Mouse (Mus musculus): Measurements from ENCODE around the gene Aldh3b2. TPM values are rescaled to one million over a fixed set of nuclear protein-coding genes. Genes with fewer than 3 reads are reported as not detected.
A peak's percentile ranks its signal among the peaks of the same experiment; 100 is the strongest.

Gene Aldh3b2
- total RNA-seq, 2 experiments from 2014 or later, result 0.50 to 0.99 TPM

GRCm38 (mm10) chr19:4001752-4002151, 29.6 kb downstream of the Aldh3b2 start:
- ATAC-seq (replicated peaks; ENCODE audit: low FRiP score, low TSS enrichment, poor library complexity, severe bottlenecking), result no peak

DNA sequence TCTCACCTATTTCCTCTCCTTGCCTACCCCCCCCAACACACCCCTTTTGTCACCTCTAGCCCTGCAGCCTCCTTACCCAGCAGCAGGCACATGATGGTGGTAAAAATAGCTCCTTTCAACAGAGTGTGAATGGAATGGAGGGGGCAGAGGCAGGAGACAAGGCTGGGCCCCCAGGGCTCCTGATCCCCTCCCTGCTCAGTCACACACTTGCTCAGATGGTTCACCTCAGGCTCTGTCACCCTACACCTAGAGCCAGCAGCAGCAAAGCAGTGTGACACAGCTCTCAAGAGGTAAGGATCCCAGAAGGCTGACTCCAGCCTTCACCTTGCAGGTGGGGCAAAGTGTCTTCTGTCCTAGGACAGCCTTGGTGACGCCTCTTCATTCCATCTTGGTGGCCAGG, 31.0 kb downstream of the Aldh3b2 start, which contains the start of gene Doc2g:
TSS of gene Doc2g (plus strand) at position 202 of the 400 bp plus-strand sequence.
- ATAC-seq (replicated peaks; ENCODE audit: low FRiP score, low TSS enrichment, poor library complexity, severe bottlenecking), result no peak

GRCm38 (mm10) chr19:4003641-4004040, 31.5 kb downstream of the Aldh3b2 start:
- no peak for ATAC-seq (replicated peaks; ENCODE audit: low FRiP score, low TSS enrichment, poor library complexity, severe bottlenecking)

GRCm38 (mm10) chr19:4004331-4004730, 32.2 kb downstream of the Aldh3b2 start:
- ATAC-seq (replicated peaks; ENCODE audit: low FRiP score, low TSS enrichment, poor library complexity, severe bottlenecking), result no peak

DNA sequence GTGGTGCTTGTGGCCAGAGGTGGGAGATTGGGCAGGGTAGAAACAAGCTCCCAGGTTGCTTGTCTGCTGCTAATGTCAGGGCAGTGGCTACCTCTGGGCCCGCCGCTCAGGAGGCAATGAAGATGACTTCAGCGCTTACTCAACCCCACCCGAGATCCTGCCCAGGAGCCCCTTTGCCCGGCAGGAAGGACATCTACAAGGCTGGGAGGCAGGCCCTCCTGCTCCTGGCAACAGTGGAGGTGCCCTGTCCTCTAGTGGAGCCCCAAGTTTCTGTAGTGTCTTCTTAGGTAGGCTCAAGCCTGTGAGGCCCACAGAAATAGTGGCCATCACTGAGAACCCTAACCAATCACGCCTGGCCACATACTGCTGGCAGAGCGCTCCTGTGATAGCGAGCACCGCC, 33.0 kb downstream of the Aldh3b2 start:
- ATAC-seq (replicated peaks; ENCODE audit: low FRiP score, low TSS enrichment, poor library complexity, severe bottlenecking), result no peak

DNA sequence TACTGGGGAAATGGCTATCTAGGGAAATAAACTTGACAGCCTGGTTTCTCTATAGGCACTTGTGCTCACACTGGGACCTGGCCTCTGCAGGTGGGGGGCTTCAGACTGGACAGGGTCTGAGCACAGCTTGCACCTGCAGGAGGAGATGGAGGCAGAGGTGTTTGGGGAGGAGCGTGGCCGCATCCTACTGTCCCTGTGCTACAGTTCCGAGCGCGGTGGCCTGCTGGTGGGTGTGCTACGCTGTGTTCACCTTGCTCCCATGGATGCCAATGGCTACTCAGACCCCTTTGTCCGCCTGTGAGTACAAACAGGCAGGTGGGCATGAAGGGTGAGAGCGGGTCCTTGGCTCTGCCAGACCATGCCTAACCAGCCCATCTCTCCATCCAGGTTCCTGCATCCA, 33.8 kb downstream of the Aldh3b2 start:
- no peak for ATAC-seq (replicated peaks; ENCODE audit: low FRiP score, low TSS enrichment, poor library complexity, severe bottlenecking)

DNA sequence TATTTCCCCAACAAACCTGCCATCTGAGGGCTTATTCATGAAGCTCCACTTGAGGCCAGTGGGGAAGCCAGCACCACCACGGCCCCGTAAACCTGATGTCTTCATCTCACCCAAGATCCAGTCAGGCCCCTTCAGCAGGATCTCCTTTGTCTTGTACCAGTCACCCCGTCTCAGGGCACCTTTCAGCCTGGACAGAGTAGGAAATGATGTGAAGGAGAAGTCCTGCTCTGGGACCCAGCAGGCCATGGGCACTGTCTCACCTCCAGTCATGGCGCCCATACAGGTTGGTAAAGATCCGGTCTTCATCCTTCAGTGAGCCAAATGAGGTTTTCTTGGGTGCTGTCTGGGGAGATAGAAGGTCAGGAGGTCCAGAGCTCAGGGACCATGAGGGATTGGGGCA, 39.0 kb downstream of the Aldh3b2 start:
- no peak for ATAC-seq (replicated peaks; ENCODE audit: low FRiP score, low TSS enrichment, poor library complexity, severe bottlenecking)

- peak; percentile 97 for ATAC-seq (replicated peaks; ENCODE audit: low FRiP score, low TSS enrichment, poor library complexity, severe bottlenecking)
These were observed 40.4 kb downstream of the Aldh3b2 start, which contains the start of gene Ndufv1 for GRCm38 (mm10) chr19:4012432-4013022. Gene Ndufv1, minus strand, starts transcription at chr19:4012806.

- peak; percentile 45 for ATAC-seq (replicated peaks; ENCODE audit: low FRiP score, low TSS enrichment, poor library complexity, severe bottlenecking)
These were observed 40.9 kb downstream of the Aldh3b2 start for GRCm38 (mm10) chr19:4013066-4013465.

DNA sequence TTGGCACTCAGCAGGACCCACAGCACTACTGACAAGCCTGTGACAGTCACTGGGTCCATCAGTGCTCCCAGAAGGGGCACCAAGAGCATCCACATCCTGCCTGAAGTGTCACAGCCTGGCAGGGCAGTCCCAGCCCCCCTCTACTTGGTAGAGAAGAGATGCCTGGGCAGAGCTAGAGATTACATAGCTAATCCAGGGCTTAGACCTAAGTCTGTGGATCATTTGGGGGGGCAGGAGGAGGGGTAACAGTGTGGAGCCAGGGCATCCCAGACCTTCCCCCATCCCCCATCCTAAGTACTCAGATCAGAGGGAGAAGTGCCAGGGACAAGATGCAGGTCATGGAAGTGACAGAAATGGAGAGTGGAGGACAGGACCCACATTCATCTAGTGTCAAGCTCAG, 42.7 kb downstream of the Aldh3b2 start:
- ATAC-seq (replicated peaks; ENCODE audit: low FRiP score, low TSS enrichment, poor library complexity, severe bottlenecking), result no peak

DNA sequence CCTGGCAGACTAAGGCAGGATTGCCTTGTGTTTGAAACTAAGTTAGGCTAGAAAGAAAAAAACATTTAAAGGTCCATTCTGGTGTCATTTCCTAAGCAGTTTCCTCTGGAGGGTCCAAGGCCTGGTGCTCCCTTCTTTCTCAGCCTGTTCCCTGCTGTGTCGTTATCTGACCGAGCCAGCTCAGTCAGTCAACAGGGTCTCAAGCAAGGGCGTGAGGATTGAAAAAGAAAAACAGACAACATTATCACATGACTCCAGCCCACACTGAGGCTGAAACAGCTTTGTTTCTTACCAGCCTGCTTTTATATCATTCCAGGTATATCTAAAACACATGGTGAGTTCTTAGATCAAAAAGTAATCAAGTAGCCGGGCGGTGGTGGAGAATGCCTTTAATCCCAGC, 43.5 kb downstream of the Aldh3b2 start:
- ATAC-seq (replicated peaks; ENCODE audit: low FRiP score, low TSS enrichment, poor library complexity, severe bottlenecking), result no peak

DNA sequence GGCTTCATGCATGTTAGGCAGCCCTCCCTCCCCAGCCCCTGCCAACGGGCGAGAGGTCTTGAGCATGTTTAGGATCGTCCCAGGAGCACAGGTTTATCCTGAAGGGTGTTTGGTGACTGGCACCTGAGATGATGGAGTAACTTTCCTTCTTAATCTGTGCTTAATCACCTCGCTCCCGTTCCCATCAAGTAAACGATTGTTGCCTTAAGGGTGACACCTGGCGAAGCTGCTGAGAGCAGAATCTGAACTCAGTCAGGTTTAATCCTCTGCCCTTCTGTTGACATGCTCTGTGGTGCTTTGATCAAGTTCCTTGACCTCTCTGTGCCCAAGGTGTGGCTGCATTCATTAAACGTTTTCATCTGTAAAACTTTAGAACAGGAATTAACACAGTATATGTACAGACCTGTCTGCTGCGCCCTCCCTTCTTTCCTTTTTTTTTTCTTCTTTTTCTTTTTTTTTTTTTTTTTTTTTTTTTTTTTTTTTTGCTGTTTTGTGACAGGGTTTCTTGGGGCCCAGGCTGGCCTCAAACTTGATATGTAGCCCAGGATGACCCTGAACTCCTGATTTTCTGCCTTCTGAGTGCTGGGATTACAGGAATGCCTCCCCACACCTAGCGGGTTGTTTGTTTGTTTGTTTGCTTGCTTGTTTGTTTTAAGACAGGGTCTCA, 45.9 kb downstream of the Aldh3b2 start:
- no peak for ATAC-seq (replicated peaks; ENCODE audit: low FRiP score, low TSS enrichment, poor library complexity, severe bottlenecking)

GRCm38 (mm10) chr19:4018743-4019583, 46.8 kb downstream of the Aldh3b2 start:
- peak; percentile 95 for ATAC-seq (replicated peaks; ENCODE audit: low FRiP score, low TSS enrichment, poor library complexity, severe bottlenecking)

DNA sequence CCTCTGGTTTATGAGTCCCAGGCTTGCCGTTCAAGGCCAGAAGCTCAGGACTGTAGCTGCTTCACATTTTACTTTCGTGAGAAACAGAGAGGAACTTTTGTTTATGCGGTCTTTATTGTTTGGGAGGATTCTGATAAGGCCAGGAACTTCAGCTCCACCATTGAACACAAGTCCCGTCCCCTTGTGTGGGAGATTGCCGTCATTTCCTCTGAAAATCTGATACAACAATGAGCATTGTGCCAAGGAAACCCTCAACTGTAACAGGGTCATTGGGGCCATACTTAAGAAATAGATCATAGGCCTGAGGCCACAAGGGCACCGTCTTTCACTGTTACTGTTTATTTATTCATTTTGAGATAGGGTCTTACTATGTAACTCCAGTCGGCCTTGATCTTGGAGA, 51.1 kb downstream of the Aldh3b2 start:
- no peak for ATAC-seq (replicated peaks; ENCODE audit: low FRiP score, low TSS enrichment, poor library complexity, severe bottlenecking)

GRCm38 (mm10) chr19:4027576-4027975, 55.4 kb downstream of the Aldh3b2 start:
- no peak for ATAC-seq (replicated peaks; ENCODE audit: low FRiP score, low TSS enrichment, poor library complexity, severe bottlenecking)

Other genes starting within 250 kb of the Aldh3b2 start
Only the 30 nearest of the 31 such genes appear.
- gene Kmt5b, start 204.9 kb upstream of the Aldh3b2 start, total RNA-seq (2014; fragmentation: Nextera tagmentation), result 24.8 and 32.9 TPM in 2 replicates
- gene Kmt5b, start 204.9 kb upstream of the Aldh3b2 start, total RNA-seq (2017), result 39.8 and 39.9 TPM in 2 replicates
- gene Chka, start 120.6 kb upstream of the Aldh3b2 start, total RNA-seq (2014; fragmentation: Nextera tagmentation), result 23.0 and 23.5 TPM in 2 replicates
- gene Chka, start 120.6 kb upstream of the Aldh3b2 start, total RNA-seq (2017), result 22.5 and 26.0 TPM in 2 replicates
- gene Tcirg1, start 65.2 kb upstream of the Aldh3b2 start, total RNA-seq (2014; fragmentation: Nextera tagmentation), result 27.6 and 37.7 TPM in 2 replicates
- 6.7 and 44.0 TPM in 2 replicates for gene Tcirg1, start 65.2 kb upstream of the Aldh3b2 start, total RNA-seq (2017)
- gene Ndufs8, start 59.6 kb upstream of the Aldh3b2 start, total RNA-seq (2014; fragmentation: Nextera tagmentation), result 175 and 218 TPM in 2 replicates
- gene Ndufs8, start 59.6 kb upstream of the Aldh3b2 start, total RNA-seq (2017), result 54.3 and 59.0 TPM in 2 replicates
- gene Aldh3b1, start 42.5 kb upstream of the Aldh3b2 start, total RNA-seq (2014; fragmentation: Nextera tagmentation), result 3.9 TPM in 1 of 2 replicates, not detected in the other
- not detected in 2 replicates for gene Aldh3b1, start 42.5 kb upstream of the Aldh3b2 start, total RNA-seq (2017)
- gene Unc93b1, start 37.1 kb upstream of the Aldh3b2 start, total RNA-seq (2014; fragmentation: Nextera tagmentation), result 9.1 and 10.4 TPM in 2 replicates
- gene Unc93b1, start 37.1 kb upstream of the Aldh3b2 start, total RNA-seq (2017), result 3.9 and 16.4 TPM in 2 replicates
- not detected in 2 replicates for gene Aldh3b3, start 13.7 kb upstream of the Aldh3b2 start, total RNA-seq (2014; fragmentation: Nextera tagmentation)
- gene Aldh3b3, start 13.7 kb upstream of the Aldh3b2 start, total RNA-seq (2017), result not detected in 2 replicates
- 5.6 and 8.0 TPM in 2 replicates for gene Acy3, start 14.2 kb downstream of the Aldh3b2 start, total RNA-seq (2014; fragmentation: Nextera tagmentation)
- 2.3 and 2.5 TPM in 2 replicates for gene Acy3, start 14.2 kb downstream of the Aldh3b2 start, total RNA-seq (2017)
- gene Tbx10, start 20.4 kb downstream of the Aldh3b2 start, total RNA-seq (2014; fragmentation: Nextera tagmentation), result not detected in 2 replicates
- not detected in 2 replicates for gene Tbx10, start 20.4 kb downstream of the Aldh3b2 start, total RNA-seq (2017)
- 21.5 and 29.8 TPM in 2 replicates for gene Nudt8, start 28.3 kb downstream of the Aldh3b2 start, total RNA-seq (2014; fragmentation: Nextera tagmentation)
- gene Nudt8, start 28.3 kb downstream of the Aldh3b2 start, total RNA-seq (2017), result 19.5 and 21.1 TPM in 2 replicates
- 1.9 and 5.4 TPM in 2 replicates for gene Gm49405, start 28.3 kb downstream of the Aldh3b2 start, total RNA-seq (2014; fragmentation: Nextera tagmentation)
- gene Gm49405, start 28.3 kb downstream of the Aldh3b2 start, total RNA-seq (2017), result 1.5 and 2.0 TPM in 2 replicates
- gene Doc2g, start 31.0 kb downstream of the Aldh3b2 start, total RNA-seq (2014; fragmentation: Nextera tagmentation), result 2.1 and 7.4 TPM in 2 replicates
- 3.8 and 4.0 TPM in 2 replicates for gene Doc2g, start 31.0 kb downstream of the Aldh3b2 start, total RNA-seq (2017)
- gene Ndufv1, start 40.5 kb downstream of the Aldh3b2 start, total RNA-seq (2014; fragmentation: Nextera tagmentation), result 210 and 232 TPM in 2 replicates
- 285 and 306 TPM in 2 replicates for gene Ndufv1, start 40.5 kb downstream of the Aldh3b2 start, total RNA-seq (2017)
- 623 and 805 TPM in 2 replicates for gene Gstp1, start 65.7 kb downstream of the Aldh3b2 start, total RNA-seq (2014; fragmentation: Nextera tagmentation)
- 123 and 220 TPM in 2 replicates for gene Gstp1, start 65.7 kb downstream of the Aldh3b2 start, total RNA-seq (2017)
- gene Gstp2, start 73.7 kb downstream of the Aldh3b2 start, total RNA-seq (2014; fragmentation: Nextera tagmentation), result not detected in 2 replicates
- not detected in 2 replicates for gene Gstp2, start 73.7 kb downstream of the Aldh3b2 start, total RNA-seq (2017)
- 28.5 and 40.7 TPM in 2 replicates for gene Gstp3, start 87.2 kb downstream of the Aldh3b2 start, total RNA-seq (2014; fragmentation: Nextera tagmentation)
- gene Gstp3, start 87.2 kb downstream of the Aldh3b2 start, total RNA-seq (2017), result 16.4 and 37.6 TPM in 2 replicates
- not detected in 2 replicates for gene Cabp2, start 109.2 kb downstream of the Aldh3b2 start, total RNA-seq (2014; fragmentation: Nextera tagmentation)
- gene Cabp2, start 109.2 kb downstream of the Aldh3b2 start, total RNA-seq (2017), result not detected in 2 replicates
- gene Cdk2ap2, start 124.9 kb downstream of the Aldh3b2 start, total RNA-seq (2014; fragmentation: Nextera tagmentation), result 65.1 and 75.8 TPM in 2 replicates
- 6.7 and 16.1 TPM in 2 replicates for gene Cdk2ap2, start 124.9 kb downstream of the Aldh3b2 start, total RNA-seq (2017)
- 42.3 and 44.1 TPM in 2 replicates for gene Pitpnm1, start 127.7 kb downstream of the Aldh3b2 start, total RNA-seq (2014; fragmentation: Nextera tagmentation)
- 7.4 and 7.7 TPM in 2 replicates for gene Pitpnm1, start 127.7 kb downstream of the Aldh3b2 start, total RNA-seq (2017)
- 25.9 and 31.2 TPM in 2 replicates for gene Aip, start 153.5 kb downstream of the Aldh3b2 start, total RNA-seq (2014; fragmentation: Nextera tagmentation)
- 16.9 and 23.2 TPM in 2 replicates for gene Aip, start 153.5 kb downstream of the Aldh3b2 start, total RNA-seq (2017)
- gene Gpr152, start 167.5 kb downstream of the Aldh3b2 start, total RNA-seq (2014; fragmentation: Nextera tagmentation), result not detected in 2 replicates
- not detected in 2 replicates for gene Gpr152, start 167.5 kb downstream of the Aldh3b2 start, total RNA-seq (2017)
- gene Cabp4, start 171.7 kb downstream of the Aldh3b2 start, total RNA-seq (2014; fragmentation: Nextera tagmentation), result 0.39 and 1.5 TPM in 2 replicates
- not detected in 2 replicates for gene Cabp4, start 171.7 kb downstream of the Aldh3b2 start, total RNA-seq (2017)
- gene Coro1b, start 176.3 kb downstream of the Aldh3b2 start, total RNA-seq (2014; fragmentation: Nextera tagmentation), result 103 and 123 TPM in 2 replicates
- gene Coro1b, start 176.3 kb downstream of the Aldh3b2 start, total RNA-seq (2017), result 42.8 and 97.1 TPM in 2 replicates
- gene Ptprcap, start 181.3 kb downstream of the Aldh3b2 start, total RNA-seq (2014; fragmentation: Nextera tagmentation), result 53.0 and 63.6 TPM in 2 replicates
- gene Ptprcap, start 181.3 kb downstream of the Aldh3b2 start, total RNA-seq (2017), result 104 and 112 TPM in 2 replicates
- 60.4 and 60.9 TPM in 2 replicates for gene Rps6kb2, start 191.0 kb downstream of the Aldh3b2 start, total RNA-seq (2014; fragmentation: Nextera tagmentation)
- gene Rps6kb2, start 191.0 kb downstream of the Aldh3b2 start, total RNA-seq (2017), result 14.7 and 39.7 TPM in 2 replicates
- gene Carns1, start 203.2 kb downstream of the Aldh3b2 start, total RNA-seq (2014; fragmentation: Nextera tagmentation), result 8.1 and 10.9 TPM in 2 replicates
- 0.19 and 1.0 TPM in 2 replicates for gene Carns1, start 203.2 kb downstream of the Aldh3b2 start, total RNA-seq (2017)
- 17.1 and 30.7 TPM in 2 replicates for gene Tbc1d10c, start 219.0 kb downstream of the Aldh3b2 start, total RNA-seq (2014; fragmentation: Nextera tagmentation)
- 7.1 and 9.3 TPM in 2 replicates for gene Tbc1d10c, start 219.0 kb downstream of the Aldh3b2 start, total RNA-seq (2017)
- gene Ppp1ca, start 219.7 kb downstream of the Aldh3b2 start, total RNA-seq (2014; fragmentation: Nextera tagmentation), result 392 and 411 TPM in 2 replicates
- 411 and 530 TPM in 2 replicates for gene Ppp1ca, start 219.7 kb downstream of the Aldh3b2 start, total RNA-seq (2017)
- gene Rad9a, start 229.3 kb downstream of the Aldh3b2 start, total RNA-seq (2014; fragmentation: Nextera tagmentation), result 35.5 and 47.7 TPM in 2 replicates
- 17.5 and 29.6 TPM in 2 replicates for gene Rad9a, start 229.3 kb downstream of the Aldh3b2 start, total RNA-seq (2017)
- gene Clcf1, start 241.9 kb downstream of the Aldh3b2 start, total RNA-seq (2014; fragmentation: Nextera tagmentation), result 4.6 and 6.9 TPM in 2 replicates
- 0.99 TPM in 1 of 2 replicates, not detected in the other for gene Clcf1, start 241.9 kb downstream of the Aldh3b2 start, total RNA-seq (2017)